Mouse (Mus musculus) lung, postnatal 10 days (tissue): ENCODE results near the gene Olfr1537.

Source experiments
- DNase-seq: peaks from one replicate; pipeline ENCODE4 v3.0.0; 2021

Olfr1537 gene

GRCm38 (mm10) chr9:39249894-39250293, at the start of gene Olfr1537:
Gene Olfr1537, minus strand, starts transcription at chr9:39249994.
- no peak for DNase-seq

GRCm38 (mm10) chr9:39287136-39287535, 37.3 kb upstream of the Olfr1537 start:
- DNase-seq, result no peak

DNA sequence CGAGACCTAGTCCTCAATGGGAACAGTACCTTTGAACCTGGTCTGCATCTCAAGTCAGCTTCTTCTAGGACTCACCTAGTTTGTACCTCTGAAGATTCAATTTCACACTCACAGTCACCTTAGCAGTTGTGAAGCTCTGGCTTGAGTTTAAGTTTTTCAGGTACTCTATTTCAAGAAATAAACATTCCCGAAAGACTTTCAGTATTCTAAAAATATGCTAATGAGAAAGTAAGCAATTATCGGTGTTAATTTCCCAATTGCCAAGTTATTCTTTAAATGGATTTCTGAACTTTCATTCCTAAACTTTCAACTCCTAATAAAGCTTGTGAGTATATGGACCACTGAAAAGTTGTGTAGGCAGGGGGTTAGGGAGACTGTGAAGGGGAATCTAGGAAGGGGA, 26.9 kb upstream of the Olfr1537 start, which contains the start of gene Olfr945:
Gene Olfr945, minus strand, starts transcription at position 101 of the 400 bp plus-strand sequence.
- DNase-seq, result no peak

DNA sequence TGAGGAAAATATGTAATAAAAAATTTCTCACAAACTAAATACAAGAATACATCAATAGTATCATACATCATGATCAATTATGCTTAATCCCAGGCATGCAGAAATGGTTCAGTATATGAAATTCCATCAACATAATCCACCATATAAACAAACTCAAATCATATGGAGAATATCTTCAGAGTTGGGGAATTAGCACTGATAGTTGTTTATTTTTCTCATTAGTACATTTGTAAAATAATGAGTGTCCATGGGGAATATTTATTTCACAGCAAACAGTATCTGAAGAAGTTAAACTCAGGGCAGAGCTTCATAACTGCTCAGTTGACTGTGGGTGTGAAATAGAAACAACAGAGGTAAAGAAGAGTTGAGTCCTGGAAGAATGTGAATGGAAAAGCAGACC, 48.2 kb downstream of the Olfr1537 start, which contains the start of gene Olfr944:
Gene Olfr944, plus strand, starts transcription at position 301 of the 400 bp plus-strand sequence.
- no peak for DNase-seq
